Mouse (Mus musculus) lung, postnatal 4 days (tissue): Measurements from ENCODE around the gene Dnaja2.

Experiments
- DNase-seq, 2 experiments: peaks; one replicate each; pipeline ENCODE4 v3.0.0; 2021

The Dnaja2 gene

DNA sequence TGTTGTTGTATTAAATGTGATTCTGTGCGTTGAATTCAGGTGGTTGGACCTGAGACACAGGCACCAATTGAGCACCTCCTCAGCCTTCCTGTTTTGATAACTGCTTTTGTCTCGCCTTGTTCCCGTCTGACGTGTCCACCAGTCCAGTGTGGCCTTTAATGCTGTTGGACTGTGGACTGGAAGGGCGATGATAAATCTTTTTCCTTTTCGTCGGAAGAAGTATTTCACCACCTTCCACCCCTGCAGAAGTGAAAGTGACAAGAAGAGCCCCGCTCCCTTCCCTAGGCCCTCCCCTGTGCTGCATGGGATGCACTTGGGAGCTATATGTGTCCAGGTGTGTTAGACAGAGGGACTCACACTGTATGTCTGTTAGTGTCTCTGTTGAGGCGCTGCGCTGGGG lies 54.7 kb downstream of the Dnaja2 start:
- DNase-seq, result no peak

DNA sequence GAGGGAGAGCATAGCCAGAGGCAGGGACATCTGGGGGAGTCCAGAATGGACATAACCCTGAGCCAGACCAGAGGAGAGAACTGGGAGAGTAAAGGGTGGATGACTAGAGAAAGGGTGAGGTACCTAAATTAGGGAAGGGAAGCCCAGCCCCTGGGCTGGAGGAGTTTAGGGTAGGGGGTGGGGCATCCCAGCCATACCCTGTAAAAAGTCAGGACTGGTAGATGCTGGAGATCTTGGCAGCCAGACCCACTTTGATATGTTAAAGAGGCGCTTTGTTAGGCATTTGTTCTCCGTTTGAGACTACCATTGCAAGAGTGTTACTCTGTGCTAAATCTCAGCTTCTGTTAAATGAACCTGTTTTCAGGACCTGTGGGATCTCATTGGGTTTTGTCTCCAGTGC lies 56.6 kb downstream of the Dnaja2 start:
- DNase-seq, result no peak

DNA sequence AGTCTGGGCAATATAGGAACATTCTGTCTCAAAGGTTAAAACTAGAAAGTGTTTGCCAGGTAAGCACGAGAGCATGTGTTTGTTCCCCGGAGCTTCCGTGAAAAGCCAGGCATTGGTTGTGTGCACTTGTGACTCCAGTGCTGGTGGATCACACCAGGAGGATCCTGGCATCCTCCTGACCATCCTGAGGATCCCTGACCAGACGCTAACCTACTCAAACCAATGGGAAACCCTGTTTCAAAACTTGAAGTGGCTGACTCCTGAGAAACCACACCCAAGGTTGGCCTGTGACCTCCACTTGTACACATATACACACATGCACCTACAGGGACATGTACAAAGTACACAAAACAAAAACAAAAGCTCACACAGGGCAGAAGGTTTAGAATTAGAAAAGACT lies 58.4 kb downstream of the Dnaja2 start:
- DNase-seq, result no peak

DNA sequence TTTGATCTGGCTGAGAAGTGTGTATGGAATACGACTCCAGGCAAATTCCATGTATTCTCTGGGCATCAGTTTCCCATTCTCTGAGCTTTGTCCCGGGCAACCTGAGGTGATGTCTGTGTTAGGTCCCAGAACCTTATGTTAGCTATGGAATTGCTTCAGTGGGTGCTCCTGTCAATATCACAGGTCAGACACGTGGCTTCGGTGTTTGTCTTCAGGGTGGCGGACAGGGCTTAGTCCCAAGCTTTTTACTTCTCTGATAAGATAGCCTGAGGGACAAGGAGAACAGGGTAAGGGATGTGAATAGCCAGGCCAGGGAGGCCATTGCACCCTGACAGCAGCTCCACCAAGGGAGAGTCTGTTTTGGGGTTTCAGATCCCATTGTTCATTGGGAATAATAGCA lies 59.0 kb downstream of the Dnaja2 start:
- no peak for DNase-seq

DNA sequence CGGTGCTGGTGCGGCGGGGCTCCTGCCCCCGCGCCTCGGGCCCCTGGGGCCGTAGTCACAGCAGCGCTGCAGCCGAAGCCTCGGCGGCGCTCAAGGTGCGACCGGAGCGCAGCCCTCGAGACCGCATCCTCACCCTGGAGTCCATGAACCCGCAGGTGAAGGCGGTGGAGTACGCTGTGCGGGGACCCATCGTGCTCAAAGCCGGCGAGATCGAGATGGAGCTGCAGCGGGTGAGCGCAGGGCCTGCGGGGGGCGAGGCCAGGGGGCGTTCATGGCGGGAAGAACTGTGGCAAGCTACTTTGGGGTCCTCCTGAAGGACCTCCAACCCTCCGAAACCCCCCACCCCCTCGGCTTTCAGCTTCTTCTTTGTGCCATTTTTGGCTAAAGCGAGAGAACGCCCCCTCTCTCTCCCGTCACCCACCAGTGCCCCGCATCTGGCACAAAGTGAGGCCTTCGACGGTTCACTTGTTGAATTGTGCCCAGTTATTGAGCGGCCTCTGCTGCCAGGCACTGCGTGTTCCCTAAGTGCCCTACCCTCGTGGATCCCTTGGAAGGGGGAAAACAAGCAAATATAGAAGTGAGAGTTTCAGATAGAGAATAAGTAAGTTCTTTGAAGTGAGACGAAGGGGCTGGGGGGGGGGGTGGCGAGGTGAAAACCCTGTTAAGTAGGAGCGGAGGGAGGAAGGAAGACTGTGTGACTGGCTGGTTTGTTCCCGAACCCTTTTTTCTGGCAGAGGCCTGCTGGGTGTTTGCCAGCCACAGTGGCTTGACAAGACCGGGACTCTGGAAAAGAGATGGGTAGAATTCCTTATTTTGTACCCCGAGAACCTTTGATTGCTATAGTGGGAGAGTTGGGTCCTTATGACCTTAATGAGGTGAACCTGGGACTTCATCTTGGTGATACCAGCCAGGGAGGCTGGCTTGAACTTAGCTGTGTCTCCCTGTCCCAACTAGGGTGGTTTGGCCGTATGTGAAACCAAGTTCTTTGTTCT lies 61.9 kb downstream of the Dnaja2 start:
- DNase-seq, result no peak

DNA sequence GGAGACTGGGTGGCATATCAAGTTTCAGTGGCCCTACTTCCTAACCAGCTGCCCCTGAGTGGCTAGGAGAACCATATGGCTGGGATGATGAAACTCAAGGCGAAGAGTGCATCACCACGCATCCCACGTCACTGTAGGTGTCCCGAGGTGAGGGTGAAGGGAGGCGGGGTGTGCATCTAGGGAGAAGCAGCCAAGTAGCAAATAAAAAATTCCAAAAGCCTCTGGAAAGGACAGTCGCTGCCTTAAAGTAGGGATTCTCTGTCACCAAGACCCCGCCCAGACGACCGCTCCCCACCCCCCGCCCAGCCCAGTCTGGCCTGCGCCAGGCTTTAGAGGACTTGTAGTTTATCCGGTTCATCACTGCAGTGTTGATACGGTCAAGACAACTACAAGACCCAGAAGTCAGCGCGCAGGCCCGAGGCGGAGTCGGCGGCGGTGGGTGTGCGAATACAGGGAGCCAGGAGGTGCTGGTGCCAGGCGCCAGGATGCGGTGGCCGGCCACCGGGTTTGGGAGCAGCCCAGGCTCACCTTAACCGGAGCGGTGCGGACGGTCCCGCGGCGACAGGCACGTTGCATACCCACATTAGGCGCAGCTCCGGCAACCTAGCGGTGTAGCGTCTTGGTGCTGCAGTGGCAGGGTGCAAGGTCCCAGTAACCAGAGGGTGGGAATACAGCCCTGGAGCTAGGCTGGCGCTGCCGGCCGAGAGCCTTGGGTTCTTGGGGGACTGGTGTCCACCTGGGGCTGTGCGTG lies 62.8 kb downstream of the Dnaja2 start, which contains the start of gene Gpt2:
Gpt2 (plus strand) TSS at position 452 of the 751 bp plus-strand sequence.
- DNase-seq, result peak; percentile 92 to 93

DNA sequence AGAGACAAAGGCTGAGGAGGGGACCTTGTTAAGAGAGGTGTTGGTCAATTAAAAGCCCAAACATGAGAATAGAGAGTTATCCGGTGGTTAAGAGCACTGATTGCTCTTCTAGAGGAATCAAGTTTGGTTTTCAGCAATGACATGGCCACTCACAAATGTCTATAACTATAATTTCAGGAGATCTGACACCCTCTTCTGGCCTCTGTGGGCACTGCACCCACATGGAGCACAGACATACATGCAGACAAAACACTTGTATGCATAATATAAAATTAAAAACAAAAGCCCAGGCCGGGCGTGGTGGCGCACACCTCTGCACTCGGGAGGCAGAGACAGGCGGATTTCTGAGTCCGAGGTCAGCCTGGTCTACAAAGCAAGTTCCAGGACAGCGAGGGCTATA lies 65.6 kb downstream of the Dnaja2 start:
- no peak for DNase-seq

DNA sequence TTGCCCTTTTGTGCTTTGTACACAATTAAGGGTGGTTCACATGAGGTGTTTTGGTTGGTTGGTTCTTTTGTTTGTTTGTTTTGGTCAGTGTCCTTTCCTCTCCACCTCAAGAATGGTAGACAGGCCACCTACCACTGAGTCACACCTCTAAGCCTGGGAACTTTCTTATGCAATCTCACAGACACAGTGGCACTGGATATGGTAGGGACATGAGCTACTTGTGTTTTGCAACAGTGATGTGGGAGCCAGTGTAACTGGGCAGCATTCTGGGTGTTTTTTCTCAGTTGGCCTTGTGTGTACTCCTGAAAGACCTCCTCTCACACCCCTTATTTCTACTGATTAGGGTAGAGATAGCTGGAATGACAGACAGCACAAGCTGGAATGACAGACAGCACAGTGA lies 66.5 kb downstream of the Dnaja2 start:
- DNase-seq, result no peak

DNA sequence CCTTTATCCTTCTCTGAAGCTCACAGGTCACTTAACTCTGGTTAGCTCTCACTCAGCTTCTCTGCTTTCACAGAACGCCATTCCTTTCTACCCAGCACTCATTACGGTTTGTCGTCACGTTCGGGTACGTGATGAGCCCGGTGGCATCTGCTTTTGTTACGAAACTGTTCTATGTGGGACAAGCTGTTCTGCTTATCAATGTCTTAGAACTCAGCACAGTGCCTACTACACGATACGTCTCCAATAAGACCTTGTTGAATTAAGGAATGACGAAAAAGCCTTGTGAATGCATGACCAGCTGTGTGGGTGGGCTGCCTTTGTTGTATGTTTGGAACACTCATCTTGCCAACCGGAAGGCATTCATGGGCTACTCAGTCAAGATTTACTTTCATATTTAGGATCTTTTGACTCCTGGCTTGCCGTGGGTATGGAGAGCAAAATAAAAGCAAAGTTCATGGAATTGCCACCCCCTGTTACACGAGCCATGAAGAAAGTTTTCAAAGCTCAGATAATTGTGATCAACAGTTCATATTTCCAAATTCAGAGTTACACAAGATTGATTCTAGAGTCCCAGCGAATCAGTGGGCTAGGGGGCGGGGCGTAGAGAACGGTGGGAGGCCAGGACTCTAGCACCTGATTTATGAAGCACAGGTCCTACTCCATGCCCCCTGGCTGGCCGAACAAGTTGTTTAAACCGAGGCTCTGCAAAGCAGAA lies 67.1 kb downstream of the Dnaja2 start:
- DNase-seq, result no peak
